Mouse (Mus musculus) heart, embryonic 10.5 days (tissue): ENCODE data around the gene Ccl1. TPM values are rescaled to one million over a fixed set of nuclear protein-coding genes. Genes with fewer than 3 reads are reported as not detected.

Source experiments
- DNase-seq: peaks from one replicate; pipeline ENCODE4 v3.0.0-alpha.2; 2017; ENCODE audit warnings: low spot score
- H3K27ac ChIP-seq: fragments of 300-500 bp; sonication (generic); 2 replicates; pipeline ENCODE4 v1.5.1; 2016; ENCODE audit warnings: mild to moderate bottlenecking
- H3K27me3 ChIP-seq: fragments of 300-500 bp; sonication (generic); 2 replicates; pipeline ENCODE4 v1.6.1; 2016; ENCODE audit warnings: mild to moderate bottlenecking; ENCODE audit not compliant: poor library complexity, insufficient read depth, severe bottlenecking
- H3K36me3 ChIP-seq: fragments of 300-500 bp; sonication (generic); 2 replicates; pipeline ENCODE4 v1.6.1; 2016; ENCODE audit warnings: mild to moderate bottlenecking, moderate library complexity
- H3K4me1 ChIP-seq: fragments of 300-500 bp; sonication (generic); 2 replicates; pipeline ENCODE4 v1.6.1; 2016; ENCODE audit warnings: mild to moderate bottlenecking
- H3K4me3 ChIP-seq: fragments of 300-500 bp; sonication (generic); 2 replicates; pipeline ENCODE4 v1.5.1; 2016; ENCODE audit warnings: mild to moderate bottlenecking, moderate library complexity
- H3K9me3 ChIP-seq: fragments of 300-500 bp; sonication (generic); 2 replicates; pipeline ENCODE4 v1.6.1; 2016; ENCODE audit warnings: mild to moderate bottlenecking, moderate library complexity
- WGBS: fragments of 180-500 bp; shearing (Covaris S2); methylation state at CpG from one replicate; pipeline ENCODE4 v1.1.7; 2016; 5-methylcytosine and 5-hydroxymethylcytosine counted together
- polyA plus RNA-seq: library from polyadenylated mRNA; unstranded; fragments of >200 nt; fragmentation: Nextera tagmentation; extraction: Ambion mirVana; gene quantifications from 2 replicates; pipeline ENCODE4 v1.2.1, GENCODE M21; 2016

Ccl1 gene
- polyA plus RNA-seq, 1 experiment from 2014 or later = not detected

DNA sequence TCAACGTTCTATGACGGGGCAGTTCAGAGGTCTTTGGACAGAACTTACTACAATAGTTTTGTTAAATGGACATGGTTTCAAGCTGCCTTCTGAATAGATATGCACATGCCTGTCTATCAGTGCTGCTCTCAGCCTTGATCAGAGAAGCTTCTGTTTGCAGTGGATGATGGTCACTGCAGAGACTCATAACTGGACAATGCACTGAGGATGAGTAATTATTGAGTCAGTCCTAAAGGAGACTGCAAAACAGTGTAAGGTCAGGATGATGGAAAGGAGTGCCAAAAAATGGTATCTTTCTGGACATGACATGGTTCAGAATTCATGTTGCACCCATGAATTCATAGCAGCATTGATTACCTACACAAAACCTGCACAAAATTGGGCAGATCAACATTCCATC, 137.2 kb downstream of the Ccl1 start:
- Histone ChIP-seq H3K36me3 (no peaks in the 10 kb centered on the region), H3K27ac (no peak overlapping the region), H3K4me1 (no peaks in the 10 kb centered on the region), H3K9me3 (no peaks in the 10 kb centered on the region), H3K27me3 (no peaks in the 10 kb centered on the region), H3K4me3 (no peak overlapping the region)
- WGBS = 96% methylated on average over 2 of the region's 2 CpGs
- no peak for DNase-seq

DNA sequence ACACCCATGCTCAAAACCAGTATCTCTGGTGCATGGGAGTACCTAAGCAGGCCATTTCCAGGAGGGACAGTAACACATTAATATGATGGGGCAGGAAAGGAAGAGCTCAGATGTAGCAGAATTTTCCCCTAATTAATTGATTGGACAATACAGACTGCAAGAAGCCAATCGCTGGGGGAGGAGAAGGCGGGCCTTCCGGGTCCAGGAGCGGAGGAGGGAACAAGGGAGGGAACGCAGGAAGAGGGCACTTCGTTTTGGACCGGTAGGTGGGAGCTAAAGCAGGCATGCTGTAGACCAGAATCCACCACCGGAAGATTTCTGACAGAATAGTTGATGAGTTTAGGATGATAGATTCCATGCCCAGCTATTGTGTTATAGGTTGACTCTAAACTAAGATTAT, 142.2 kb downstream of the Ccl1 start:
- Histone ChIP-seq H3K27ac (no peak overlapping the region), H3K4me1 (no peaks in the 10 kb centered on the region), H3K27me3 (no peaks in the 10 kb centered on the region), H3K9me3 (no peaks in the 10 kb centered on the region), H3K4me3 (no peak overlapping the region), H3K36me3 (no peaks in the 10 kb centered on the region)
- no peak for DNase-seq
- 57% methylated on average over 8 of the region's 8 CpGs for WGBS

DNA sequence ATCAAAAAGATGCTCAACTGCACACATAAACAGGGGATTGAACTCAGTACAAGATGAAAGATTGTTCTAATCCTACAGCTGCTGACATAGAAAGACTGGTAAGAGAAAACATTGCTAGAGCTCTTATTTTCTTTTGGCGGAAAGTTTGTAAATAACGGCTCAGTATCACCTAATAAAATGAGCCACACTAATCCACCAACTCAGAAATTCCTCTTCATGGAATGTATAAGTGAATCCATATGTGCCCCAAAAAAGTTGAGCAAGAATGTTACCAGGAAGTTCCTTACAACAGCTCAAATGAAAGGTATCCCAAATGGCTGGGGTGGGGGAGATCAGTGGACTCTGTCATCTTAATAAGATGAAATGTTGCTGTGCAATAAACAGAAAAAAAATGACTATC, 146.4 kb downstream of the Ccl1 start:
- DNase-seq = no peak
- Histone ChIP-seq H3K27ac (no peak overlapping the region), H3K4me3 (no peak overlapping the region), H3K9me3 (no peaks in the 10 kb centered on the region), H3K4me1 (no peaks in the 10 kb centered on the region), H3K27me3 (no peaks in the 10 kb centered on the region), H3K36me3 (no peaks in the 10 kb centered on the region)
- WGBS = 92% methylated on average over 2 of the region's 2 CpGs

DNA sequence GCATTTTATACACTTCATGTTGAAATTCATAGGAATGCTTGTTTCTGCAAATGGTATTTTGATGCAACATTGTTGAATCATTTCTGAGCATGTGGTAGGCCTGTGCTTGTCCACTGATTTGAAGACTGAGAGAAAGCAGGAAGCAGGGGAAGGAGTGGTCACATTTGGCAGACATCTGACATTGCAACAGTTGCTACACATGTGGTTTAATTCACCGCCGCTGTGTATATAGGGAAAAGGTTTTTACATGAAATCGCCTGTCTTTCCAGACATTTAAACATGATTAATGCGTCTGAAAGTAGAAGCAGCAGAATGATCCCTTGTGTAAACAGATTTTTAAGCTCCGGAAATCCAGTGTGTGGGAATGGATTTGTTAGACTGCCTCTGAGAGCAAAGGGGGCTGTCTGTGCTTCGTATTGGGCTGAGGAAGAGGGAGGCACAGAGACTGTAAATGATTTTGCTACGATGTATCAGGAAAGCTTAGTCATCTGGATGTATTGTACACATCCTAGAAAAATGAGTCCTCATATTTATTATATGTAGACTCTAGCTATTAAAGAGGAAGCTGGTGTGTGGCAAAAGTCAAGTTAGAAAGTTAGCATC, 165.9 kb downstream of the Ccl1 start:
- WGBS = 72% methylated on average over 7 of the region's 7 CpGs
- DNase-seq = no peak
- Histone ChIP-seq H3K27me3 (no peaks in the 10 kb centered on the region), H3K4me1 (no peaks in the 10 kb centered on the region), H3K9me3 (no peaks in the 10 kb centered on the region), H3K27ac (no peak overlapping the region), H3K36me3 (no peaks in the 10 kb centered on the region), H3K4me3 (no peak overlapping the region)

DNA sequence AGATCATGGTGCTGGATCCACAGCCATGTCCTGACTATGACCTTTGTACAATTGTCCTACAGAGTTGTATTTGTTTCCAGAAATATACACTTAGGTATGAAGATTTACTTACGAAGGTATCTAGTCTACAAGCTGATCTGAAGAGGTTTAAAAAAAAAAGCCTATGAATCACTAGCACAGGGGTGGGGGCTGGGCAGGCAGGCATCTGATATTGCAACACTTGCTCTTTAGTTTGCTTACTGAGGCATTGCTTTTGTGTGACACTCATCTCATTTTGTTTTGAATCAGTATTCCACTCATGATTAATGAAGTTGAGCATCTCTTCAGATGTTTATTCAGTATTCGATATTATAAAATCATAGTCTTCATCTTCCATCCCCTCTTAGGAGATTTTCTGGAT, 169.3 kb downstream of the Ccl1 start:
- no peaks in the 10 kb centered on the region for H3K9me3 ChIP-seq
- no peak overlapping the region for H3K4me3 ChIP-seq
- DNase-seq = no peak
- WGBS = 82% methylated on average over 2 of the region's 2 CpGs
- H3K36me3 ChIP-seq = no peaks in the 10 kb centered on the region
- H3K27me3 ChIP-seq = no peaks in the 10 kb centered on the region
- no peaks in the 10 kb centered on the region for H3K4me1 ChIP-seq
- no peak overlapping the region for H3K27ac ChIP-seq

DNA sequence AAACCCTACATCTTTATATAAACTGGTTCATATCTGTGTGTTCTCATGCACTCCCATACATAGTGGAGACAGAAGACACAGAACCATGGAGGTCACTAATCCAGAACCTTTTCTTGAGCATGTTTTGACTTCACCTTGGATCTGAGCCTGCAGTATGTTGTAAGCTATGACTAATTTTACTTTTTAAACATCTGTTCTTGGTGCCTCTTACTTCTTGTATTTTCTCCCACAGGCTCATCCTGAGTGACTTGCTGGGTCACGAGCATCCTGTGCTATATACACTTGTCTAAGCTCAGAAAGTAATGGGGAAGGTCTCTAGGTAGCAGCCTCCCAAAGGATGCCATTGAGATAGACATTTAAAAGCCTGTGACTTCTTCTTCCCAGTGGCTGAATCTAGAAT, 172.5 kb downstream of the Ccl1 start:
- 69% methylated on average over 1 of the region's 1 CpGs for WGBS
- DNase-seq = no peak
- no peaks in the 10 kb centered on the region for H3K9me3 ChIP-seq
- no peaks in the 10 kb centered on the region for H3K4me1 ChIP-seq
- no peaks in the 10 kb centered on the region for H3K36me3 ChIP-seq
- H3K4me3 ChIP-seq = no peak overlapping the region
- H3K27ac ChIP-seq = no peak overlapping the region
- no peaks in the 10 kb centered on the region for H3K27me3 ChIP-seq

Other genes with a start within 250 kb of the Ccl1 start
- not detected in 2 replicates for gene Ccl11, start 247.9 kb downstream of the Ccl1 start, polyA plus RNA-seq
- gene Ccl12, start 203.8 kb downstream of the Ccl1 start, polyA plus RNA-seq = not detected in 2 replicates
- not detected in 2 replicates for gene Ccl8, start 190.5 kb downstream of the Ccl1 start, polyA plus RNA-seq
- gene Tmem132e, start 83.2 kb upstream of the Ccl1 start, polyA plus RNA-seq = 0.14 and 0.94 TPM in 2 replicates